Mouse (Mus musculus) liver, embryonic 15.5 days (tissue): ENCODE data around the gene Prx. TPM values are rescaled to one million over a fixed set of nuclear protein-coding genes. Genes with fewer than 3 reads are reported as not detected.

Source experiments
- ATAC-seq: fragments of 200-750 bp; cut with Nextera tagmentation; 2 replicates; pipeline ENCODE4 v1.8.0; 2017; ENCODE audit warnings: moderate number of reproducible peaks, mild to moderate bottlenecking, moderate library complexity; ENCODE audit not compliant: insufficient read depth
- H3K27ac ChIP-seq: fragments of 300-500 bp; sonication (generic); replicated peaks from 2 replicates; pipeline ENCODE4 v1.5.1; 2015; ENCODE audit warnings: mild to moderate bottlenecking, inconsistent platforms
- H3K27me3 ChIP-seq: fragments of 300-500 bp; sonication (generic); 2 replicates; pipeline ENCODE4 v1.6.1; 2015; ENCODE audit warnings: mild to moderate bottlenecking, inconsistent platforms
- H3K36me3 ChIP-seq: fragments of 300-500 bp; sonication (generic); replicated peaks from 2 replicates; pipeline ENCODE4 v1.6.1; 2015; ENCODE audit warnings: moderate library complexity, mild to moderate bottlenecking, inconsistent platforms
- H3K4me1 ChIP-seq: fragments of 300-500 bp; sonication (generic); replicated peaks from 2 replicates; pipeline ENCODE4 v1.6.1; 2015; ENCODE audit warnings: inconsistent platforms
- H3K4me2 ChIP-seq: fragments of 300-500 bp; sonication (generic); 2 replicates; pipeline ENCODE4 v1.6.1; 2015; ENCODE audit warnings: moderate library complexity, mild to moderate bottlenecking, inconsistent platforms
- H3K4me3 ChIP-seq: fragments of 300-500 bp; sonication (generic); replicated peaks from 2 replicates; pipeline ENCODE4 v1.5.1; 2015; ENCODE audit warnings: mild to moderate bottlenecking, inconsistent platforms
- H3K9ac ChIP-seq: fragments of 300-500 bp; sonication (generic); 2 replicates; pipeline ENCODE4 v1.6.1; 2015; ENCODE audit warnings: moderate library complexity, mild to moderate bottlenecking, inconsistent platforms
- H3K9me3 ChIP-seq: fragments of 300-500 bp; sonication (generic); replicated peaks from 2 replicates; pipeline ENCODE4 v1.6.1; 2016; ENCODE audit warnings: inconsistent platforms
- WGBS: fragments of 180-500 bp; shearing (Covaris S2); methylation state at CpG from one replicate; pipeline ENCODE4 v1.1.7; 2015; ENCODE audit warnings: mixed read lengths; ENCODE audit not compliant: insufficient replicate concordance; 5-methylcytosine and 5-hydroxymethylcytosine counted together
- polyA plus RNA-seq: library from polyadenylated mRNA; unstranded; fragments of >200 nt; fragmentation: Nextera tagmentation; extraction: Ambion mirVana; gene quantifications from 2 replicates; pipeline ENCODE4 v1.2.1, GENCODE M21; 2015

Prx gene
- polyA plus RNA-seq: 0.67 and 0.75 TPM in 2 replicates

- Histone ChIP-seq H3K4me2 (no peak within 1 kb of the TSS), H3K4me1 (peaks cover 19% of the 10 kb centered on the region), H3K9me3 (no peaks in the 10 kb centered on the region), H3K4me3 (no peak within 1 kb of the TSS), H3K27me3 (no peaks in the 10 kb centered on the region), H3K9ac (no peak within 1 kb of the TSS), H3K27ac (no peak within 1 kb of the TSS), H3K36me3 (no peaks in the 10 kb centered on the region)
- ATAC-seq: no peak
- WGBS: 62% methylated on average over 3 of the region's 3 CpGs
These were observed at the start of gene Prx for GRCm38 (mm10) chr7:27499036-27499435. Prx (plus strand) TSS chr7:27499324.

GRCm38 (mm10) chr7:27451359-27451758 lies 47.8 kb upstream of the Prx start:
- Histone ChIP-seq H3K27ac (peak overlapping the region; percentile 97), H3K9me3 (no peaks in the 10 kb centered on the region), H3K9ac (peak overlapping the region; percentile 12; the same call in 1 of the 2 replicates), H3K27me3 (peaks cover 11% of the 10 kb centered on the region), H3K36me3 (peaks cover 64% of the 10 kb centered on the region), H3K4me3 (peak overlapping the region; percentile 80), H3K4me2 (peak overlapping the region; percentile 77), H3K4me1 (peaks cover 84% of the 10 kb centered on the region)
- 75% methylated on average over 2 of the region's 2 CpGs for WGBS
- no peak for ATAC-seq

DNA sequence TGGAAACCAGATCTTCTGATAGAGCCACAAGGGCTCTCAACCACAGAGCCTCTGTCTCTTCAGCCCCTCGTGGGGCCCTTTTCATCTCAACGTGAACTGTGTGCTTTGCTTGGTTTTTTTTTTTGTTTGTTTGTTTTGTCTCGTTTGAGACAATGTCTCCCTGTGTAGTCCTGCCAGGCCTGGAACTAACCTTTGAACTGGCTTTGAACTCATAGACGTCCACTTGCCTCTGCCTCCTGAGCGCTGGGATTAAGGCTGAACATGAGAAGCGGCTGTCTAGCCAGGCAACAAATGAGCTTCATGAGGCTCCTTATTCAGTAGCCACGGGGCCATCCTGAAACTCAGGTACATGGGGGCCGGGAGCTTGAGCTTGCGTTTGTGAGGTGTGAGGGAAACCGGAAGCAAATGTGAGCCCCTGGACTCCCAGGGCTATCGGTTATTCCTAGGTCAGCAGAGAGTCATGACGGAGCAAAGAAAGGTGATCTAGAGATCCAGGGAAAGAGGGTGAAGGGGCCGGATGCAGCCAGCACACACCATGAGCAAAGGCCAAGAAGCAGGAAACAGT lies 46.8 kb upstream of the Prx start:
- no peak for ATAC-seq
- peak overlapping the region; percentile 86 for H3K27ac ChIP-seq
- peaks cover 2% of the 10 kb centered on the region for H3K27me3 ChIP-seq
- peaks cover 74% of the 10 kb centered on the region for H3K36me3 ChIP-seq
- H3K9ac ChIP-seq: peak overlapping the region; percentile 41
- H3K4me2 ChIP-seq: peak overlapping the region; percentile 77
- H3K4me1 ChIP-seq: peaks cover 82% of the 10 kb centered on the region
- peak overlapping the region; percentile 80 for H3K4me3 ChIP-seq
- no peaks in the 10 kb centered on the region for H3K9me3 ChIP-seq
- WGBS: 62% methylated on average over 13 of the region's 13 CpGs

DNA sequence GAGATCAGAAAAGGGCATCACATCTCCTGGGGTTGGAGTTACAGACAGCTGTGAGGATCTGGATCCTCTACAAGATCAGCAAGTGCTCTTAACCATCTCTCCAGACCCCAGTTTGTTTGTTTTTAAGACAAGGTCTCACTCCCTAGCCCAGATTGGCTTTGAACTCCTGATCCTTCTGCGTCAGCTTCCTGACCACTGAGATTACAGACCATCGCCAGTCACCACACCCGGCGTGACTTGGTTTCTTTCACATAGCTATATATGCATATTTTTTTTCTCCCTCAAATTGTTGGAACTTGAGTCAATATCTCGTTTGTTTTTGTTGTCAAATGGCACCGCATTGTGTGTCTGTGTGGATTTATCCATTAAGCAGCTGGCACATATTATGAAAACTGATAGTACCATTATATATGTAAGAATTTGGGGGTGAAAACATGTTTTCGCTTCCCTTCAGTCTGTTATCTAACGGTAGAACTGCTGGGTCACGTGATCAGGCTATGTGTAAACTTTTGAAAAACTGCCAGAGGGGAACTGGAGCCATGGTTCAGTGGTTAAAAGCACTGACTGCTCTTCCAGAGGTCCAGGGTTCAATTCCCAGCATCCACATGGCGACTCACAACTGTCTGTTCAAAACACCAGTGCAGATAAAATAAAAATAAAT lies 44.5 kb upstream of the Prx start:
- Histone ChIP-seq H3K27me3 (no peaks in the 10 kb centered on the region), H3K4me2 (peak overlapping the region; percentile 77), H3K36me3 (peaks cover 96% of the 10 kb centered on the region), H3K4me1 (peaks cover 96% of the 10 kb centered on the region), H3K9ac (0 out of 2 replicates have a peak overlapping the region, but pooled peaks have one; percentile 16), H3K27ac (peak overlapping the region; percentile 86), H3K4me3 (peak overlapping the region; percentile 35), H3K9me3 (no peaks in the 10 kb centered on the region)
- WGBS: 21% methylated on average over 10 of the region's 10 CpGs
- ATAC-seq: peak; percentile 62

DNA sequence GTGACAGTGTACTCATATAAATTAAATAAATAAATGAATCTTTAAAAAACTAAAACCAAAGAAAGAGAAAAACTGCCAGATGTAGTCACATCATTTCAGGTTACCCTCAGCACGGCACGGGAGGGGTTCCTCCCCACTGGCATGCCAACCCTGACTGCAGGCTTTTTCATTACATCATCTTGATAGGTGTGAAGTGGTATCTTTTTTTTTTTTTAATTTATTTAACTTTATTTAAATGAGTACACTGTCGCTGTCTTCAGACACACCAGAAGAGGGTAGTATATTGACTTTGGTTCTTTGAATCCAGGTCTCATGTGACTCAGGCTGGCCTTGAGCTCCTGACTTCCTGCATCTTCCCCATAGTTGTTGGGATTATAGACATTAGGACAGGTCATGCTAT lies 43.9 kb upstream of the Prx start:
- H3K9ac ChIP-seq: no peak overlapping the region
- 0 out of 2 replicates have a peak overlapping the region, but pooled peaks have one; percentile 35 for H3K4me3 ChIP-seq
- ATAC-seq: no peak
- H3K27ac ChIP-seq: peak overlapping the region; percentile 86
- H3K36me3 ChIP-seq: peaks cover 96% of the 10 kb centered on the region
- 75% methylated on average over 3 of the region's 3 CpGs for WGBS
- no peaks in the 10 kb centered on the region for H3K27me3 ChIP-seq
- H3K4me2 ChIP-seq: no peak overlapping the region; the same call in 1 of the 2 replicates
- peaks cover 96% of the 10 kb centered on the region for H3K4me1 ChIP-seq
- no peaks in the 10 kb centered on the region for H3K9me3 ChIP-seq

GRCm38 (mm10) chr7:27458614-27459013 lies 40.5 kb upstream of the Prx start:
- H3K9me3 ChIP-seq: no peaks in the 10 kb centered on the region
- H3K27ac ChIP-seq: peak overlapping the region; percentile 80
- H3K27me3 ChIP-seq: no peaks in the 10 kb centered on the region
- peaks cover 100% of the 10 kb centered on the region for H3K36me3 ChIP-seq
- WGBS: 52% methylated on average over 4 of the region's 4 CpGs
- peak overlapping the region; percentile 12; the same call in 1 of the 2 replicates for H3K9ac ChIP-seq
- H3K4me3 ChIP-seq: no peak overlapping the region
- H3K4me2 ChIP-seq: peak overlapping the region; percentile 25
- peaks cover 69% of the 10 kb centered on the region for H3K4me1 ChIP-seq
- ATAC-seq: peak; percentile 41

GRCm38 (mm10) chr7:27459640-27460039 lies 39.5 kb upstream of the Prx start:
- Histone ChIP-seq H3K9ac (no peak overlapping the region), H3K27ac (peak overlapping the region; percentile 80), H3K27me3 (no peaks in the 10 kb centered on the region)

GRCm38 (mm10) chr7:27460477-27460876 lies 38.6 kb upstream of the Prx start:
- ATAC-seq: no peak
- H3K27me3 ChIP-seq: no peaks in the 10 kb centered on the region
- no peak overlapping the region for H3K9ac ChIP-seq
- peak overlapping the region; percentile 80; the same call in 1 of the 2 replicates for H3K27ac ChIP-seq
- WGBS: 60% methylated on average over 6 of the region's 6 CpGs
- no peak overlapping the region for H3K4me3 ChIP-seq
- peaks cover 50% of the 10 kb centered on the region for H3K4me1 ChIP-seq
- peaks cover 100% of the 10 kb centered on the region for H3K36me3 ChIP-seq
- H3K9me3 ChIP-seq: no peaks in the 10 kb centered on the region
- H3K4me2 ChIP-seq: no peak overlapping the region

More at GRCm38 (mm10) chr7:27459640-27460039, 39.5 kb upstream of the Prx start:
- 28% methylated on average over 5 of the region's 5 CpGs for WGBS
- Histone ChIP-seq H3K4me2 (peak overlapping the region; percentile 25; the same call in 1 of the 2 replicates), H3K9me3 (no peaks in the 10 kb centered on the region), H3K4me3 (no peak overlapping the region), H3K36me3 (peaks cover 100% of the 10 kb centered on the region), H3K4me1 (peaks cover 59% of the 10 kb centered on the region)
- peak; percentile 30 for ATAC-seq

- no peak overlapping the region for H3K4me3 ChIP-seq
- peak overlapping the region; percentile 49 for H3K27ac ChIP-seq
- peaks cover 55% of the 10 kb centered on the region for H3K36me3 ChIP-seq
- peaks cover 12% of the 10 kb centered on the region for H3K4me1 ChIP-seq
- no peak for ATAC-seq
- WGBS: 58% methylated on average over 4 of the region's 4 CpGs
- no peak overlapping the region for H3K9ac ChIP-seq
- H3K9me3 ChIP-seq: no peaks in the 10 kb centered on the region
- no peaks in the 10 kb centered on the region for H3K27me3 ChIP-seq
- no peak overlapping the region for H3K4me2 ChIP-seq
These were observed 31.5 kb upstream of the Prx start for GRCm38 (mm10) chr7:27467648-27468047.

- H3K4me2 ChIP-seq: peak overlapping the region; percentile 76; the same call in 1 of the 2 replicates
- H3K4me1 ChIP-seq: peaks cover 29% of the 10 kb centered on the region
- no peak overlapping the region for H3K4me3 ChIP-seq
- no peaks in the 10 kb centered on the region for H3K9me3 ChIP-seq
- peaks cover 28% of the 10 kb centered on the region for H3K36me3 ChIP-seq
- no peak for ATAC-seq
- H3K27ac ChIP-seq: peak overlapping the region; percentile 98
- H3K9ac ChIP-seq: no peak overlapping the region
- WGBS: 84% methylated on average over 11 of the region's 11 CpGs
- no peaks in the 10 kb centered on the region for H3K27me3 ChIP-seq
These were observed 27.6 kb upstream of the Prx start for GRCm38 (mm10) chr7:27471390-27472120.

- Histone ChIP-seq H3K27ac (peak overlapping the region; percentile 98), H3K27me3 (no peaks in the 10 kb centered on the region), H3K9ac (peak overlapping the region; percentile 95), H3K4me3 (peak overlapping the region; percentile 85), H3K36me3 (peaks cover 28% of the 10 kb centered on the region), H3K4me1 (peaks cover 37% of the 10 kb centered on the region), H3K4me2 (peak overlapping the region; percentile 76), H3K9me3 (no peaks in the 10 kb centered on the region)
- no peak for ATAC-seq
- WGBS: 6% methylated on average over 7 of the region's 7 CpGs
These were observed 26.5 kb upstream of the Prx start for GRCm38 (mm10) chr7:27472596-27472995.
